Mouse (Mus musculus) CH12.LX (cell line): Measurements from ENCODE around the gene Psmd9.

Experiments used
- MAX ChIP-seq: IDR thresholded peaks from 2 replicates; pipeline ENCODE4 v1.6.1; 2011; ENCODE audit warnings: low read length, improper control_type of control experiment
- MEF2A ChIP-seq: IDR thresholded peaks from 2 replicates; pipeline ENCODE4 v1.6.1; 2014; ENCODE audit warnings: low read depth, mild to moderate bottlenecking, inconsistent platforms, low read length, improper control_type of control experiment, borderline replicate concordance
- NRF1 ChIP-seq: IDR thresholded peaks from 2 replicates; pipeline ENCODE4 v1.6.1; 2014; ENCODE audit warnings: low read depth, mild to moderate bottlenecking, inconsistent platforms, low read length, improper control_type of control experiment, moderate library complexity
- POLR2AphosphoS2 ChIP-seq: IDR thresholded peaks from 2 replicates; pipeline ENCODE4 v1.6.1; 2011; ENCODE audit warnings: low read depth, low read length, improper control_type of control experiment
- USF1 ChIP-seq: IDR thresholded peaks from 2 replicates; pipeline ENCODE4 v1.6.1; 2014; ENCODE audit warnings: low read depth, mild to moderate bottlenecking, inconsistent platforms, low read length, improper control_type of control experiment

DNA sequence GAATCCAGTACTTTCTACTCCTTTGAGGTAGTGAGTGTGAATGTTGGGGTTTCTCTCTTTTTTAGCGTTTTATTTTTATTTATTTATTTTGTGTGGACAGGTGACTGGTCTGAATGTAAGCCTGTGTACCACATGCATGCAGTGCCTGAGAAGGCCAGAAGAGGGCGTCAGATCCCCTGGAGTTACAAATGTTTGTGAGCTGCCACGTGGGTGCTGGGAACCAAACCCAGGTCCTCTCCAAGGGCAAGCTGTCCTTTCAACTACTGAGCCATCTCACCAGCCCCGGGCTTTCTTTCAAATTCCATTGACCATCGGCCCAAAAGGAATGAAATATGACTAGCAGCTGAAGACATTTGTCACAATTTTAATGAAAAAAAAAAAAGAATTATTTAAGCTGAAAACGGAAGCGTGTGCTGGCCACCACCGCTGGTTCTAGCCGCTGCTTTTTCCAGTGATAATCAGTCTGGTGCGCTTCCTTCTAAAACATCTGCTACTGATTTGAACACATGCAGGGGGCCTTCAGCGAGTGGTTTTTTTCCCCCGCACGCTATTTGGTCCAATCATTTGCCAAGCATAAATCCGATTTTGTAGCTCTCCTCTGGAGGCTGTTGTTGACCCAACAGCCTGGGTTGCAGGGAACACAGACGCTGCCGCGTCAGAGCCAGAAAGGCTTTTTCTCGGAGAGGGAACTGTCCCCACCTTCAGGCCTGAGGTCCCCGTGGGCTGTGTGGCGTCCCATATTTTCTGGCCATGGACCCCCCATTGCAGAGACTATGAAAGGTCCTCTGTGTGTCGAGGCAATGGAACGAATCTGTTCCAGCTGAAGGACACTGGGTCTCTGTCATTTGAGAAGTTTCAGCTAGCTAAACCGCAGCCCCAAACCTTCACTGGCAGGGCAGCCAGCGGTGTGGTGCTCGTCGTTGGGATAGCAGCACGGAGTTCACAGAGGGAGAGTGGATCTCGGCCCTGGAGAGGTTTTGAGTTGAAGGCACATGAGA is 99.6 kb downstream of the Psmd9 start:
- TF ChIP-seq NRF1 (no peak), MAX (no peak), POLR2AphosphoS2 (no peak), USF1 (no peak), MEF2A (no peak)
